Comparison of ENCODE assay signal across 21 mouse cellular contexts in the genomic region with DNA sequence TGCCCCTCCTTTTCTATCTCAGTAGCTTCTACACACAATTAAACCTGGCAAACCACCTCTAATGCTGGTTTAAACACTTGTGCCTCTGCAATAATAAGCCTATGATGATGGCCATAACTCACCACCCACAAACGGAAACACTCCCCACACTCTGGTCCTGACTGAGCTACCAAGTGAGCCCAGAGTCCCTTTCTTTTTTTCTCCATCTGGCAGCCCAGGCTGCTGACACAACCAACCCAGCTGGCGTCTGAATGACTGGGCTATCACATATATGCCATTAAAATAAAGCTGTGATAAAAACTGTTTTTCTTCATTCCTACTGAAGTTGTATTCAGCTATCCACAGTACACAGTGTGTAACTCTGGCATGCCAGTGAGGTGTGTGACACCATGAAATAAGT. TPM values are rescaled to one million over a fixed set of nuclear protein-coding genes. Genes with fewer than 3 reads are reported as not detected.
DNase-seq lines count a peak whose midpoint lies in the region; ATAC-seq and TF ChIP-seq lines count a peak whose summit lies in the region.
"Had no signal": no experiment of that assay in that cellular context is flagged by ENCODE, and none has a peak within 500 bp of the region (broad histone marks: within the 10 kb centered on the region; RNA-seq: fewer than 3 reads in every experiment).

No protein-coding gene starts in this region.

- H3K4me2 ChIP-seq in forebrain, embryonic 14.5 days (ENCODE audit: low read length), result no peak overlapping the region
- H3K4me2 ChIP-seq in forebrain, embryonic 11.5 days (ENCODE audit: low read depth, low read length, severe bottlenecking), result no peak overlapping the region
- H3K4me2 ChIP-seq: hindbrain, embryonic 13.5 days had no signal

- peak; percentile 58; the same call in 1 of the 2 replicates for ATAC-seq in forebrain, embryonic 14.5 days
- ATAC-seq in forebrain, embryonic 11.5 days (replicated peaks; ENCODE audit: low FRiP score), result no peak
- ATAC-seq in frontal cortex, adult (ENCODE audit: low TSS enrichment), result peak; percentile 20; the same call in 1 of the 2 replicates
- ATAC-seq: activated CD4-positive, CD25-positive, alpha-beta regulatory T cell, adult 4 months; CD4-positive, CD25-positive, alpha-beta regulatory T cell, adult 4 months; hindbrain, postnatal 0 days; Patski had no signal

- H3K4me3 ChIP-seq in forebrain, embryonic 14.5 days (ENCODE audit: low read depth, low read length), result no peak overlapping the region
- H3K4me3 ChIP-seq in forebrain, embryonic 11.5 days (ENCODE audit: low read depth, low read length), result no peak overlapping the region
- H3K4me3 ChIP-seq in ES-Bruce4 (ENCODE audit: low read depth, low read length), result no peak overlapping the region
- H3K4me3 ChIP-seq in limb, embryonic 10.5 days, result no peak overlapping the region
- H3K4me3 ChIP-seq: embryonic facial prominence, embryonic 10.5 days; heart, embryonic 10.5 days; hindbrain, embryonic 13.5 days had no signal

- TF ChIP-seq POLR2A in ES-Bruce4 (IDR thresholded peaks at IDR 0.05; ENCODE audit: insufficient read depth, low read length), result no peak

- no peak for TF ChIP-seq CTCF in ES-Bruce4 (IDR thresholded peaks at IDR 0.05; ENCODE audit: low read depth, low read length)

- 67% methylated on average over 2 of the region's 2 CpGs for WGBS in forebrain, embryonic 14.5 days
- WGBS in forebrain, embryonic 11.5 days, result 95% methylated on average over 2 of the region's 2 CpGs
- 91% methylated on average over 2 of the region's 2 CpGs for WGBS in limb, embryonic 10.5 days

- H3K27me3 ChIP-seq in forebrain, embryonic 14.5 days (replicated peaks; ENCODE audit: control insufficient read depth, insufficient read depth, low read length), result no peaks in the 10 kb centered on the region
- H3K27me3 ChIP-seq in forebrain, embryonic 11.5 days (ENCODE audit: control insufficient read depth, insufficient read depth, low read length), result no peaks in the 10 kb centered on the region
- no peaks in the 10 kb centered on the region for H3K27me3 ChIP-seq in ES-Bruce4 (ENCODE audit: control insufficient read depth, insufficient read depth, low read length, poor library complexity, severe bottlenecking)
- H3K27me3 ChIP-seq in limb, embryonic 10.5 days (ENCODE audit: low read depth, poor library complexity, severe bottlenecking), result no peaks in the 10 kb centered on the region
- H3K27me3 ChIP-seq: hindbrain, embryonic 13.5 days; Patski had no signal

- H3K4me1 ChIP-seq in forebrain, embryonic 14.5 days (ENCODE audit: control insufficient read depth, insufficient read depth, low read length), result no peaks in the 10 kb centered on the region
- H3K4me1 ChIP-seq in forebrain, embryonic 11.5 days (replicated peaks; ENCODE audit: control insufficient read depth, insufficient read depth, low read length), result no peaks in the 10 kb centered on the region
- H3K4me1 ChIP-seq in ES-Bruce4 (ENCODE audit: control insufficient read depth, insufficient read depth, low read length), result no peaks in the 10 kb centered on the region
- no peaks in the 10 kb centered on the region for H3K4me1 ChIP-seq in limb, embryonic 10.5 days
- H3K4me1 ChIP-seq: embryonic facial prominence, embryonic 10.5 days; heart, embryonic 10.5 days; hindbrain, embryonic 13.5 days had no signal

- TF ChIP-seq EP300 in ES-Bruce4 (IDR thresholded peaks at IDR 0.05; ENCODE audit: insufficient read depth, low read depth, low read length), result no peak

- DNase-seq in forebrain, embryonic 14.5 days (ENCODE audit: low spot score), result peak; percentile 39
- no peak for DNase-seq in forebrain, embryonic 11.5 days (ENCODE audit: low spot score)
- no peak for DNase-seq in frontal cortex, postnatal 25 days (ENCODE audit: low spot score in 2 of 2)
- DNase-seq in layer of hippocampus, postnatal 36 days, result peak; percentile 26 to 31
- no peak for DNase-seq in limb, embryonic 10.5 days (ENCODE audit: low spot score)
- DNase-seq: adrenal gland, adult 2 months; adrenal gland, postnatal 25 days; B cell, adult 2 months; cerebellum, adult 2 months; cerebellum, postnatal 10 days; heart, adult 18-20 months; heart, postnatal 10 days had no signal

- H3K9me3 ChIP-seq in forebrain, embryonic 14.5 days (replicated peaks; ENCODE audit: control insufficient read depth, low read length), result no peaks in the 10 kb centered on the region
- H3K9me3 ChIP-seq in forebrain, embryonic 11.5 days (ENCODE audit: control insufficient read depth, low read length), result no peaks in the 10 kb centered on the region
- no peaks in the 10 kb centered on the region for H3K9me3 ChIP-seq in ES-Bruce4 (replicated peaks; ENCODE audit: control insufficient read depth, insufficient read depth, low read length, poor library complexity, severe bottlenecking)
- no peaks in the 10 kb centered on the region for H3K9me3 ChIP-seq in limb, embryonic 10.5 days (replicated peaks)
- H3K9me3 ChIP-seq: embryonic facial prominence, embryonic 10.5 days; heart, embryonic 10.5 days; hindbrain, embryonic 13.5 days had no signal

- H3K27ac ChIP-seq in forebrain, embryonic 14.5 days (ENCODE audit: low read depth, low read length), result no peak overlapping the region
- H3K27ac ChIP-seq in forebrain, embryonic 11.5 days (ENCODE audit: low read depth, low read length), result no peak overlapping the region
- peak overlapping the region; percentile 91 for H3K27ac ChIP-seq in ES-Bruce4 (ENCODE audit: insufficient read depth, low read length)
- H3K27ac ChIP-seq in limb, embryonic 10.5 days, result no peak overlapping the region
- H3K27ac ChIP-seq: embryonic facial prominence, embryonic 10.5 days; heart, embryonic 10.5 days; hindbrain, embryonic 13.5 days; hindbrain, postnatal 0 days had no signal

- H3K36me3 ChIP-seq in forebrain, embryonic 14.5 days (ENCODE audit: control insufficient read depth, insufficient read depth, low read length), result peaks cover 67% of the 10 kb centered on the region
- peaks cover 8% of the 10 kb centered on the region; the same call in 1 of the 2 replicates for H3K36me3 ChIP-seq in forebrain, embryonic 11.5 days (ENCODE audit: control insufficient read depth, insufficient read depth, low read length)
- peaks cover 22% of the 10 kb centered on the region for H3K36me3 ChIP-seq in ES-Bruce4 (ENCODE audit: control insufficient read depth, insufficient read depth, low read length, poor library complexity, severe bottlenecking)
- H3K36me3 ChIP-seq in limb, embryonic 10.5 days, result peaks cover 96% of the 10 kb centered on the region

- H3K9ac ChIP-seq in forebrain, embryonic 14.5 days (ENCODE audit: low read length), result no peak overlapping the region
- H3K9ac ChIP-seq in forebrain, embryonic 11.5 days (ENCODE audit: low read length), result no peak overlapping the region
- H3K9ac ChIP-seq in ES-Bruce4 (ENCODE audit: low read depth, poor library complexity, severe bottlenecking), result no peak overlapping the region
- H3K9ac ChIP-seq: hindbrain, embryonic 13.5 days had no signal

RNA-seq across cellular contexts. Expression of gene Tubgcp3, which starts 36.7 kb away (rescaled TPM):
- 47.3 and 51.8 TPM in 2 replicates for polyA plus RNA-seq in forebrain, embryonic 14.5 days (2014; fragmentation: Nextera tagmentation; extraction: Ambion mirVana)
- polyA plus RNA-seq in forebrain, embryonic 11.5 days (2014; fragmentation: Nextera tagmentation; extraction: Ambion mirVana), result 67.4 and 68.3 TPM in 2 replicates
- 36.4 and 44.4 TPM in 2 replicates for polyA plus RNA-seq in ES-Bruce4 (2011; ENCODE audit: insufficient read depth, insufficient read length, low read depth, missing spikeins)
- 10 to 100 TPM; 34.9 to 37.5 TPM for total RNA-seq in layer of hippocampus, postnatal 36 days (2021)
- 49.6 and 53.9 TPM in 2 replicates for polyA plus RNA-seq in limb, embryonic 10.5 days (2016; fragmentation: Nextera tagmentation; extraction: Ambion mirVana)

Comparison
In these comparisons a context has a peak if more than half of its experiments do, and no peak if none do; other contexts are left out.
1. DNase-seq: peak in forebrain, embryonic 14.5 days (single experiment) and layer of hippocampus, postnatal 36 days (2 of 2); none in forebrain, embryonic 11.5 days (single experiment), frontal cortex, postnatal 25 days (0 of 2) and limb, embryonic 10.5 days (single experiment).